Mouse (Mus musculus) MEL (cell line): ENCODE data around the gene Bud31. TPM values are rescaled to one million over a fixed set of nuclear protein-coding genes. Genes with fewer than 3 reads are reported as not detected.

Experiments used
- DNase-seq: peaks from one replicate; pipeline ENCODE4 v3.0.0; 2011; ENCODE audit warnings: low read depth, low spot score
- H3K27ac ChIP-seq: 2 replicates; pipeline ENCODE4 v1.5.1; 2012; ENCODE audit warnings: low read depth, mild to moderate bottlenecking, control low read depth, low read length, moderate library complexity; ENCODE audit not compliant: control insufficient read depth
- H3K27me3 ChIP-seq, 2 experiments: fragments of 150-350 bp in 1 of 2; sonication (generic) in 1 of 2; 2 replicates each; pipeline ENCODE4 v1.6.1; 2012; ENCODE audit warnings: low read length in 2 of 2, mild to moderate bottlenecking in 2 of 2, improper control_type of control experiment in 1 of 2, moderate library complexity in 1 of 2; ENCODE audit not compliant: insufficient read depth in 2 of 2, control insufficient read depth in 1 of 2
- H3K36me3 ChIP-seq, 2 experiments: 2 replicates each; pipeline ENCODE4 v1.6.1; 2012 to 2014; ENCODE audit warnings: low read length in 2 of 2, improper control_type of control experiment in 1 of 2, inconsistent platforms in 1 of 2, mild to moderate bottlenecking in 1 of 2; ENCODE audit not compliant: insufficient read depth in 2 of 2, control insufficient read depth in 1 of 2
- H3K4me1 ChIP-seq, 2 experiments: fragments of 150-350 bp in 1 of 2; sonication (generic) in 1 of 2; 2 replicates each; pipeline ENCODE4 v1.6.1; 2012; ENCODE audit warnings: low read length in 2 of 2, improper control_type of control experiment in 1 of 2, mild to moderate bottlenecking in 1 of 2; ENCODE audit not compliant: insufficient read depth in 2 of 2, control insufficient read depth in 1 of 2
- H3K4me3 ChIP-seq, 2 experiments: fragments of 150-350 bp in 1 of 2; sonication (generic) in 1 of 2; 2 replicates each; pipeline ENCODE4 v1.5.1; 2012; ENCODE audit warnings: low read depth in 2 of 2, low read length in 2 of 2, mild to moderate bottlenecking in 2 of 2, moderate library complexity in 2 of 2, control low read depth in 1 of 2, improper control_type of control experiment in 1 of 2; ENCODE audit not compliant: control insufficient read depth in 1 of 2, insufficient read depth in 1 of 2
- H3K79me2 ChIP-seq: 2 replicates; pipeline ENCODE4 v1.6.1; 2012; ENCODE audit warnings: mild to moderate bottlenecking, low read length, moderate library complexity; ENCODE audit not compliant: control insufficient read depth, poor library complexity, insufficient read depth
- H3K9ac ChIP-seq: 2 replicates; pipeline ENCODE4 v1.6.1; 2012; ENCODE audit warnings: low read depth, mild to moderate bottlenecking, control low read depth, low read length, moderate library complexity; ENCODE audit not compliant: control insufficient read depth, poor library complexity, severe bottlenecking
- H3K9me3 ChIP-seq: fragments of 150-350 bp; sonication (generic); replicated peaks from 2 replicates; pipeline ENCODE4 v1.6.1; 2012; ENCODE audit warnings: mild to moderate bottlenecking, low read length, improper control_type of control experiment, moderate library complexity; ENCODE audit not compliant: insufficient read depth
- BHLHE40 ChIP-seq: IDR thresholded peaks from 2 replicates; pipeline ENCODE4 v1.6.1; 2012; ENCODE audit warnings: low read depth, mild to moderate bottlenecking, inconsistent platforms, low read length, improper control_type of control experiment, borderline replicate concordance
- CHD2 ChIP-seq: IDR thresholded peaks from 2 replicates; pipeline ENCODE4 v1.6.1; 2011; ENCODE audit warnings: low read length, improper control_type of control experiment
- CTCF ChIP-seq, 3 experiments: IDR thresholded peaks in 2 of 3; conservative IDR thresholded peaks in 1 of 3; 2 replicates each; pipeline ENCODE4 v1.5.1; 2011 to 2012; ENCODE audit warnings: low read length in 3 of 3, low read depth in 2 of 3, mild to moderate bottlenecking in 2 of 3, improper control_type of control experiment in 1 of 3, inconsistent platforms in 1 of 3, mixed read lengths in 1 of 3, moderate library complexity in 1 of 3; ENCODE audit not compliant: control insufficient read depth in 1 of 3, insufficient read depth in 1 of 3, poor library complexity in 1 of 3, severe bottlenecking in 1 of 3
- E2F4 ChIP-seq: IDR thresholded peaks from 2 replicates; pipeline ENCODE4 v1.6.1; 2011; ENCODE audit warnings: low read depth, low read length, improper control_type of control experiment, borderline replicate concordance
- ELF1 ChIP-seq: IDR thresholded peaks from 2 replicates; pipeline ENCODE4 v1.6.1; 2014; ENCODE audit warnings: low read depth, mild to moderate bottlenecking, inconsistent platforms, low read length, improper control_type of control experiment, moderate library complexity
- EP300 ChIP-seq, 2 experiments: IDR thresholded peaks; 2 replicates each; pipeline ENCODE4 v1.6.1; 2011; ENCODE audit warnings: improper control_type of control experiment in 2 of 2, low read length in 2 of 2, low read depth in 1 of 2, mild to moderate bottlenecking in 1 of 2
- ETS1 ChIP-seq: IDR thresholded peaks from 2 replicates; pipeline ENCODE4 v1.6.1; 2012; ENCODE audit warnings: low read depth, mild to moderate bottlenecking, inconsistent platforms, low read length, improper control_type of control experiment, moderate library complexity
- GABPA ChIP-seq: IDR thresholded peaks from 2 replicates; pipeline ENCODE4 v1.6.1; 2012; ENCODE audit warnings: low read depth, mild to moderate bottlenecking, inconsistent platforms, low read length, improper control_type of control experiment, moderate library complexity
- JUND ChIP-seq: IDR thresholded peaks from 2 replicates; pipeline ENCODE4 v1.6.1; 2011; ENCODE audit warnings: low read depth, mild to moderate bottlenecking, improper control_type of control experiment, low read length
- MAFK ChIP-seq: IDR thresholded peaks from 2 replicates; pipeline ENCODE4 v1.6.1; 2011; ENCODE audit warnings: low read depth, mild to moderate bottlenecking, low read length, improper control_type of control experiment, borderline replicate concordance
- MAX ChIP-seq: IDR thresholded peaks from 2 replicates; pipeline ENCODE4 v1.6.1; 2011; ENCODE audit warnings: low read length, improper control_type of control experiment
- MEF2A ChIP-seq: IDR thresholded peaks from 2 replicates; pipeline ENCODE4 v1.6.1; 2014; ENCODE audit warnings: low read depth, mild to moderate bottlenecking, inconsistent platforms, low read length, improper control_type of control experiment; ENCODE audit not compliant: poor library complexity, insufficient replicate concordance, severe bottlenecking; ENCODE audit errors: extremely low read depth
- MYB ChIP-seq: IDR thresholded peaks from 2 replicates; pipeline ENCODE4 v1.6.1; 2011; ENCODE audit warnings: mild to moderate bottlenecking, low read depth, low read length, improper control_type of control experiment
- MYC ChIP-seq: IDR thresholded peaks from 2 replicates; pipeline ENCODE4 v1.6.1; 2011; ENCODE audit warnings: low read depth, mild to moderate bottlenecking, low read length, improper control_type of control experiment, moderate library complexity
- NRF1 ChIP-seq: IDR thresholded peaks from 2 replicates; pipeline ENCODE4 v1.6.1; 2014; ENCODE audit warnings: low read depth, mild to moderate bottlenecking, inconsistent platforms, low read length, improper control_type of control experiment, moderate library complexity; ENCODE audit not compliant: poor library complexity, insufficient read depth, severe bottlenecking
- POLR2A ChIP-seq, 2 experiments: IDR thresholded peaks; 2 replicates each; pipeline ENCODE4 v1.6.1; 2011 to 2012; ENCODE audit warnings: low read length in 2 of 2, mild to moderate bottlenecking in 2 of 2, control low read depth in 1 of 2, improper control_type of control experiment in 1 of 2, low read depth in 1 of 2, moderate library complexity in 1 of 2; ENCODE audit not compliant: control insufficient read depth in 1 of 2, insufficient read depth in 1 of 2, poor library complexity in 1 of 2
- POLR2AphosphoS5 ChIP-seq: IDR thresholded peaks from 2 replicates; pipeline ENCODE4 v1.6.1; 2012; ENCODE audit warnings: low read depth, borderline replicate concordance, mild to moderate bottlenecking, inconsistent platforms, low read length, moderate library complexity, mixed read lengths
- RAD21 ChIP-seq: IDR thresholded peaks from 2 replicates; pipeline ENCODE4 v1.6.1; 2011; ENCODE audit warnings: mild to moderate bottlenecking, low read depth, low read length, improper control_type of control experiment
- RCOR1 ChIP-seq: IDR thresholded peaks from 2 replicates; pipeline ENCODE4 v1.6.1; 2012; ENCODE audit warnings: low read depth, mild to moderate bottlenecking, inconsistent platforms, low read length, improper control_type of control experiment
- SMC3 ChIP-seq: IDR thresholded peaks from 2 replicates; pipeline ENCODE4 v1.6.1; 2011; ENCODE audit warnings: low read depth, low read length, improper control_type of control experiment
- TBP ChIP-seq: IDR thresholded peaks from 2 replicates; pipeline ENCODE4 v1.8.0; 2011; ENCODE audit warnings: low read depth, low read length, improper control_type of control experiment
- TCF12 ChIP-seq: IDR thresholded peaks from 2 replicates; pipeline ENCODE4 v1.6.1; 2014; ENCODE audit warnings: low read depth, mild to moderate bottlenecking, inconsistent platforms, low read length, improper control_type of control experiment, moderate library complexity
- USF1 ChIP-seq: IDR thresholded peaks from 2 replicates; pipeline ENCODE4 v1.6.1; 2014; ENCODE audit warnings: low read depth, mild to moderate bottlenecking, inconsistent platforms, low read length, improper control_type of control experiment, moderate library complexity
- USF2 ChIP-seq, 2 experiments: IDR thresholded peaks; 2 replicates each; pipeline ENCODE4 v1.6.1; 2011 to 2012; ENCODE audit warnings: improper control_type of control experiment in 2 of 2, low read length in 2 of 2, borderline replicate concordance in 1 of 2, inconsistent platforms in 1 of 2, low read depth in 1 of 2, mild to moderate bottlenecking in 1 of 2; ENCODE audit not compliant: insufficient read depth in 1 of 2
- ZNF384 ChIP-seq: IDR thresholded peaks from 2 replicates; pipeline ENCODE4 v1.6.1; 2012; ENCODE audit warnings: low read depth, mild to moderate bottlenecking, inconsistent platforms, low read length, improper control_type of control experiment
- polyA plus RNA-seq, 2 experiments: library from polyadenylated mRNA; stranded (reverse) in 1 of 2; unstranded in 1 of 2; fragments of >175 nt in 1 of 2; fragments of >200 nt in 1 of 2; gene quantifications; 2 replicates each; pipeline versions ENCODE4 v1.2.1 to v1.2.4; 2012; ENCODE audit warnings: low replicate concordance in 2 of 2, low read depth in 1 of 2; ENCODE audit not compliant: insufficient read length in 2 of 2, insufficient read depth in 1 of 2, missing spikeins in 1 of 2
- total RNA-seq: library from RNA; depleted of rRNA; stranded (reverse); fragments of 300-350 nt; gene quantifications from 2 replicates; pipeline ENCODE4 v1.2.3, GENCODE M21; 2012

Bud31 gene
- total and polyA plus RNA-seq, 3 experiments = 193 to 207 TPM; not detected in 1

GRCm38 (mm10) chr5:145114606-145115473 is 25.3 kb upstream of the Bud31 start (continued):
- TF ChIP-seq NRF1 (no peak), POLR2A (IDR thresholded peaks at IDR 0.05; ENCODE audit: control insufficient read depth in 1 of 2, insufficient read depth in 1 of 2, low read depth in 1 of 2, low read length in 2 of 2, poor library complexity in 1 of 2) (peak; percentile 23 to 45; a peak in 2 of 4 replicates), USF2 (IDR thresholded peaks at IDR 0.05; ENCODE audit: borderline replicate concordance in 1 of 2, insufficient read depth in 1 of 2, low read depth in 1 of 2, low read length in 2 of 2) (no peak), CHD2 (no peak), MAX (peak; percentile 71; the same call in 1 of the 2 replicates), TCF12 (0 out of 2 replicates have a peak, but pooled peaks have one; percentile 37), EP300 (IDR thresholded peaks at IDR 0.05; ENCODE audit: low read depth in 1 of 2, low read length in 2 of 2) (peak; percentile 33 to 51; a peak in 2 of 4 replicates), USF1 (peak; percentile 59)

- Histone ChIP-seq H3K36me3 (peaks cover 3 to 13% of the 10 kb centered on the region in 2 experiments), H3K79me2 (peaks cover 55% of the 10 kb centered on the region), H3K4me3 (peak overlapping the region; percentile 40 to 98), H3K27me3 (no peaks in the 10 kb centered on the region), H3K27ac (peak overlapping the region; percentile 97), H3K9ac (peak overlapping the region; percentile 69), H3K9me3 (no peaks in the 10 kb centered on the region), H3K4me1 (peaks cover 4 to 18% of the 10 kb centered on the region in 2 experiments; a peak in 3 of 4 replicates)
- TF ChIP-seq RAD21 = no peak
- no peak for TF ChIP-seq SMC3
- TF ChIP-seq ETS1 = no peak
- peak; percentile 48; the same call in 1 of the 2 replicates for TF ChIP-seq NRF1
- no peak for DNase-seq
These were observed 24.4 kb upstream of the Bud31 start for GRCm38 (mm10) chr5:145115736-145116135.

GRCm38 (mm10) chr5:145116316-145116715 is 23.8 kb upstream of the Bud31 start:
- Histone ChIP-seq H3K79me2 (peaks cover 58% of the 10 kb centered on the region), H3K9me3 (no peaks in the 10 kb centered on the region), H3K4me1 (peaks cover 4 to 18% of the 10 kb centered on the region in 2 experiments; a peak in 3 of 4 replicates), H3K27me3 (no peaks in the 10 kb centered on the region), H3K4me3 (peak overlapping the region; percentile 40 to 98), H3K36me3 (peaks cover 3 to 13% of the 10 kb centered on the region in 2 experiments), H3K9ac (peak overlapping the region; percentile 69), H3K27ac (peak overlapping the region; percentile 97)
- peak; percentile 93 for DNase-seq
- TF ChIP-seq E2F4 (no peak), TBP (peak; percentile 81), MYB (no peak), ELF1 (peak; percentile 95), SMC3 (no peak), BHLHE40 (no peak), MYC (peak; percentile 33; the same call in 1 of the 2 replicates), POLR2AphosphoS5 (no peak), MEF2A (no peak), RCOR1 (peak; percentile 61; the same call in 1 of the 2 replicates), ZNF384 (peak; percentile 99), CHD2 (no peak), JUND (peak; percentile 38; the same call in 1 of the 2 replicates), NRF1 (no peak), MAFK (no peak), POLR2A (IDR thresholded peaks at IDR 0.05; ENCODE audit: control insufficient read depth in 1 of 2, insufficient read depth in 1 of 2, low read depth in 1 of 2, low read length in 2 of 2, poor library complexity in 1 of 2) (peak in 1 of 2 experiments; percentile 73; a peak in 2 of 4 replicates), GABPA (no peak), CTCF (IDR thresholded peaks at IDR 0.05 in 2 of 3, conservative IDR thresholded peaks at IDR 0.05 in 1 of 3; ENCODE audit: control insufficient read depth in 1 of 3, insufficient read depth in 1 of 3, low read depth in 2 of 3, low read length in 3 of 3, poor library complexity in 1 of 3, severe bottlenecking in 1 of 3) (no peak), TCF12 (peak; percentile 54; the same call in 1 of the 2 replicates)
